Mouse (Mus musculus): ENCODE data around the gene Arrb2. TPM values are rescaled to one million over a fixed set of nuclear protein-coding genes. Genes with fewer than 3 reads are reported as not detected.
"Not testable (repeated sequence)": the region's sequence is repeated elsewhere in the genome, so short reads cannot be mapped to it uniquely, and the experiment has no call there.

Arrb2 gene
- polyA plus RNA-seq, 1 experiment = 79.7 TPM

GRCm38 (mm10) chr11:70412591-70412990 lies 19.8 kb upstream of the Arrb2 start:
- no peak for TF ChIP-seq POLR2A (IDR thresholded peaks at IDR 0.05; ENCODE audit: borderline replicate concordance, insufficient read depth, low read length)
- no peak for TF ChIP-seq CTCF (IDR thresholded peaks at IDR 0.05; ENCODE audit: borderline replicate concordance, insufficient read depth, low read depth, low read length)
- Histone ChIP-seq H3K4me3 (replicated peaks; ENCODE audit: insufficient read depth, low read depth, low read length) (no peak overlapping the region), H3K27ac (ENCODE audit: insufficient read depth, low read length) (no peak overlapping the region), H3K4me1 (ENCODE audit: control insufficient read depth, insufficient read depth, low read length) (peaks cover 2% of the 10 kb centered on the region), H3K27me3 (ENCODE audit: control insufficient read depth, insufficient read depth, low read length) (no peaks in the 10 kb centered on the region)
- WGBS = 68% methylated on average over 5 of the region's 5 CpGs
- DNase-seq = no peak

- Histone ChIP-seq H3K4me3 (replicated peaks; ENCODE audit: insufficient read depth, low read depth, low read length) (no peak overlapping the region), H3K27ac (ENCODE audit: insufficient read depth, low read length) (no peak overlapping the region), H3K4me1 (ENCODE audit: control insufficient read depth, insufficient read depth, low read length) (no peaks in the 10 kb centered on the region), H3K27me3 (ENCODE audit: control insufficient read depth, insufficient read depth, low read length) (no peaks in the 10 kb centered on the region)
- 5% methylated on average over 3 of the region's 3 CpGs for WGBS
- DNase-seq = peak; percentile 63 to 72
- TF ChIP-seq CTCF (IDR thresholded peaks at IDR 0.05; ENCODE audit: borderline replicate concordance, insufficient read depth, low read depth, low read length) (peak; percentile 73), POLR2A (IDR thresholded peaks at IDR 0.05; ENCODE audit: borderline replicate concordance, insufficient read depth, low read length) (no peak)
These were observed 18.5 kb upstream of the Arrb2 start for GRCm38 (mm10) chr11:70413961-70414360.

- Histone ChIP-seq H3K27ac (ENCODE audit: insufficient read depth, low read length) (no peak overlapping the region), H3K4me1 (ENCODE audit: control insufficient read depth, insufficient read depth, low read length) (no peaks in the 10 kb centered on the region), H3K27me3 (ENCODE audit: control insufficient read depth, insufficient read depth, low read length) (no peaks in the 10 kb centered on the region), H3K4me3 (replicated peaks; ENCODE audit: insufficient read depth, low read depth, low read length) (no peak overlapping the region)
- DNase-seq = no peak
- WGBS = 67% methylated on average over 4 of the region's 4 CpGs
- no peak for TF ChIP-seq CTCF (IDR thresholded peaks at IDR 0.05; ENCODE audit: borderline replicate concordance, insufficient read depth, low read depth, low read length)
- TF ChIP-seq POLR2A (IDR thresholded peaks at IDR 0.05; ENCODE audit: borderline replicate concordance, insufficient read depth, low read length) = no peak
These were observed 14.2 kb upstream of the Arrb2 start for GRCm38 (mm10) chr11:70418199-70418598.

GRCm38 (mm10) chr11:70419486-70419885 lies 12.9 kb upstream of the Arrb2 start:
- WGBS = 72% methylated on average over 5 of the region's 5 CpGs
- H3K4me1 ChIP-seq (ENCODE audit: control insufficient read depth, insufficient read depth, low read length) = no peaks in the 10 kb centered on the region
- TF ChIP-seq POLR2A (IDR thresholded peaks at IDR 0.05; ENCODE audit: borderline replicate concordance, insufficient read depth, low read length) (no peak), CTCF (IDR thresholded peaks at IDR 0.05; ENCODE audit: borderline replicate concordance, insufficient read depth, low read depth, low read length) (no peak)
- no peak for DNase-seq
- H3K4me3 ChIP-seq (replicated peaks; ENCODE audit: insufficient read depth, low read depth, low read length) = no peak overlapping the region
- no peaks in the 10 kb centered on the region for H3K27me3 ChIP-seq (ENCODE audit: control insufficient read depth, insufficient read depth, low read length)
- H3K27ac ChIP-seq (ENCODE audit: insufficient read depth, low read length) = no peak overlapping the region

- WGBS = 50% methylated on average over 6 of the region's 6 CpGs
- DNase-seq; H3K4me1 ChIP-seq (ENCODE audit: control insufficient read depth, insufficient read depth, low read length); H3K27me3 ChIP-seq (ENCODE audit: control insufficient read depth, insufficient read depth, low read length); H3K27ac ChIP-seq (ENCODE audit: insufficient read depth, low read length); H3K4me3 ChIP-seq (replicated peaks; ENCODE audit: insufficient read depth, low read depth, low read length): not testable (repeated sequence)
These were observed 5.8 kb upstream of the Arrb2 start for GRCm38 (mm10) chr11:70426598-70426997.

GRCm38 (mm10) chr11:70431574-70431973 lies 861 bp upstream of the Arrb2 start:
- 0 out of 2 replicates have a peak overlapping the region, but pooled peaks have one; percentile 10 for H3K27ac ChIP-seq (ENCODE audit: insufficient read depth, low read length)

GRCm38 (mm10) chr11:70432895-70433568 lies 597 bp downstream of the Arrb2 start:
- TF ChIP-seq CTCF (IDR thresholded peaks at IDR 0.05; ENCODE audit: borderline replicate concordance, insufficient read depth, low read depth, low read length) (no peak), POLR2A (IDR thresholded peaks at IDR 0.05; ENCODE audit: borderline replicate concordance, insufficient read depth, low read length) (no peak)
- peak in 1 of 2 experiments; percentile 71 for DNase-seq
- peak overlapping the region; percentile 32 for H3K27ac ChIP-seq (ENCODE audit: insufficient read depth, low read length)
- no peaks in the 10 kb centered on the region for H3K27me3 ChIP-seq (ENCODE audit: control insufficient read depth, insufficient read depth, low read length)
- H3K4me3 ChIP-seq (replicated peaks; ENCODE audit: insufficient read depth, low read depth, low read length) = peak overlapping the region; percentile 65
- 3% methylated on average over 15 of the region's 15 CpGs for WGBS
- H3K4me1 ChIP-seq (ENCODE audit: control insufficient read depth, insufficient read depth, low read length) = peaks cover 6% of the 10 kb centered on the region

More at GRCm38 (mm10) chr11:70431574-70431973, 861 bp upstream of the Arrb2 start:
- H3K4me1 ChIP-seq (ENCODE audit: control insufficient read depth, insufficient read depth, low read length) = peaks cover 6% of the 10 kb centered on the region
- TF ChIP-seq POLR2A (IDR thresholded peaks at IDR 0.05; ENCODE audit: borderline replicate concordance, insufficient read depth, low read length) = no peak
- TF ChIP-seq CTCF (IDR thresholded peaks at IDR 0.05; ENCODE audit: borderline replicate concordance, insufficient read depth, low read depth, low read length) = no peak
- 27% methylated on average over 5 of the region's 5 CpGs for WGBS
- no peak overlapping the region for H3K4me3 ChIP-seq (replicated peaks; ENCODE audit: insufficient read depth, low read depth, low read length)
- H3K27me3 ChIP-seq (ENCODE audit: control insufficient read depth, insufficient read depth, low read length) = no peaks in the 10 kb centered on the region
- DNase-seq = peak in 1 of 2 experiments; percentile 37

GRCm38 (mm10) chr11:70433569-70433943 lies 1.1 kb downstream of the Arrb2 start:
- no peak overlapping the region for H3K27ac ChIP-seq (ENCODE audit: insufficient read depth, low read length)
- H3K27me3 ChIP-seq (ENCODE audit: control insufficient read depth, insufficient read depth, low read length) = no peaks in the 10 kb centered on the region

More at GRCm38 (mm10) chr11:70433569-70433943, 1.1 kb downstream of the Arrb2 start:
- 31% methylated on average over 1 of the region's 1 CpGs for whole genome bisulfite sequencing
- peaks cover 6% of the 10 kb centered on the region for H3K4me1 ChIP-seq (ENCODE audit: control insufficient read depth, insufficient read depth, low read length)
- H3K4me3 ChIP-seq (replicated peaks; ENCODE audit: insufficient read depth, low read depth, low read length) = peak overlapping the region; percentile 65
- TF ChIP-seq CTCF (IDR thresholded peaks at IDR 0.05; ENCODE audit: borderline replicate concordance, insufficient read depth, low read depth, low read length) (no peak), POLR2A (IDR thresholded peaks at IDR 0.05; ENCODE audit: borderline replicate concordance, insufficient read depth, low read length) (no peak)
- DNase-seq = no peak

All from cerebellum, adult 2 months (tissue).